Mouse (Mus musculus) myocyte (in vitro differentiated cells): ENCODE data around the gene Cep162.

Source experiments
- CEBPB ChIP-seq: IDR thresholded peaks from 2 replicates; pipeline ENCODE4 v1.6.1; 2011; ENCODE audit warnings: mild to moderate bottlenecking, moderate library complexity; ENCODE audit not compliant: poor library complexity, insufficient read depth, severe bottlenecking
- E2F4 ChIP-seq: IDR thresholded peaks from one replicate; pipeline ENCODE4 v1.6.1; 2011; ENCODE audit warnings: mild to moderate bottlenecking, control low read depth, moderate library complexity; ENCODE audit not compliant: insufficient read depth
- MAX ChIP-seq: IDR thresholded peaks from one replicate; pipeline ENCODE4 v1.6.1; 2011; ENCODE audit warnings: low read depth, mild to moderate bottlenecking, control low read depth
- POLR2A ChIP-seq: IDR thresholded peaks from one replicate; pipeline ENCODE4 v1.6.1; 2011; ENCODE audit warnings: low read depth, mild to moderate bottlenecking, control low read depth, moderate library complexity; ENCODE audit not compliant: insufficient read length
- SRF ChIP-seq: IDR thresholded peaks from one replicate; pipeline ENCODE4 v1.6.1; 2011; ENCODE audit warnings: low read depth; ENCODE audit not compliant: control insufficient read depth, insufficient read length
- USF1 ChIP-seq: IDR thresholded peaks from one replicate; pipeline ENCODE4 v1.6.1; 2011; ENCODE audit warnings: low read depth, mild to moderate bottlenecking, control low read depth, moderate library complexity

- TF ChIP-seq POLR2A (no peak), CEBPB (no peak), USF1 (no peak), E2F4 (no peak), MAX (no peak), SRF (no peak)
These were observed 57.3 kb downstream of the Cep162 start for GRCm38 (mm10) chr9:87198036-87198435.
